Mouse (Mus musculus) ovary, postnatal 10 days (tissue): ENCODE results near the gene Fhit.
"Not testable (repeated sequence)": the region's sequence is repeated elsewhere in the genome, so short reads cannot be mapped to it uniquely, and the experiment has no call there.

Source experiments
- DNase-seq: peaks from one replicate; pipeline ENCODE4 v3.0.0; 2022; ENCODE audit warnings: low spot score

Gene Fhit

DNA sequence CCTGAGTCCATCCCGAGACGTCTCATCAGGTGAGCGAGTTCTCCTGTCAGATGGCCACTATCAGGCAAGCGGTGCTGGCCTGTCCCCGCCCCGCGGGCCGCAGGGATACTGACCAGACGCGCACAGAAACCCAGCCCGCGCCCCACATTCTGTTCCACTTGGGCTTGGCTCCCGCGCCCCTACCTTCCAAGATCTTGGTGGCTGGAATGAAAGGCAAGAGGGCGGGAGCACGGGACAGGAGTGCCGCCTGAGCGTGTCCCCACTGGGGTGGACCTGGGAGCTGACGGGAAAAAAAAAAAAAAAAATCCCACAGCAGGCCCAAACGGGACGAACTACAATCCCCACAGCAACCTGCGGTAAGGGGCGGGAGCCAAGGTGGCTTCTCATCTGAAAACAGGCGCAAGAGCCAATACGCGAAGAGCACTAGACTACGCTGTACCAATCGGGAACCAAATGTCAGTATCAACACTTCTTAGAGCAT, at the start of gene Fhit:
TSS of gene Fhit (minus strand) at position 285 of the 481 bp plus-strand sequence.
- DNase-seq: peak; percentile 70

DNA sequence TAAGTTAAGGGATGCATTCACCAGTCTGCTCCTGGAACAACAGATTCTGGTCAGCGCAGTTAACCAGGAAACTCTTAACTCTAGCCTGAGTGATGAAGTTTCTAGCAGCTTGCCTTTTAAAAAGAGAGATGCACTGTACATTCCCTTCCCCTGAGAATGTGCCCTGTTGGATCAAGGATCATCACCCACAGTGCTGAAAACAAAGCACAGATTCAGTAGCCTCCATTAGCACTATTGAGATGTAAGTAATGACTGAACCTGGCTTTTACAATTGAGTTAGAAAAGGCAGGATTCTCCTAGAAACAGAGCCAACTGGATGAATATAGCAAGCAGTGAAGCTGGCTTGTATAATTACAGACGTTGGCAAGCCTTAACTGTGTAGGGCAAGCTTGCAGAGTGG, 45.0 kb upstream of the Fhit start:
- no peak for DNase-seq

DNA sequence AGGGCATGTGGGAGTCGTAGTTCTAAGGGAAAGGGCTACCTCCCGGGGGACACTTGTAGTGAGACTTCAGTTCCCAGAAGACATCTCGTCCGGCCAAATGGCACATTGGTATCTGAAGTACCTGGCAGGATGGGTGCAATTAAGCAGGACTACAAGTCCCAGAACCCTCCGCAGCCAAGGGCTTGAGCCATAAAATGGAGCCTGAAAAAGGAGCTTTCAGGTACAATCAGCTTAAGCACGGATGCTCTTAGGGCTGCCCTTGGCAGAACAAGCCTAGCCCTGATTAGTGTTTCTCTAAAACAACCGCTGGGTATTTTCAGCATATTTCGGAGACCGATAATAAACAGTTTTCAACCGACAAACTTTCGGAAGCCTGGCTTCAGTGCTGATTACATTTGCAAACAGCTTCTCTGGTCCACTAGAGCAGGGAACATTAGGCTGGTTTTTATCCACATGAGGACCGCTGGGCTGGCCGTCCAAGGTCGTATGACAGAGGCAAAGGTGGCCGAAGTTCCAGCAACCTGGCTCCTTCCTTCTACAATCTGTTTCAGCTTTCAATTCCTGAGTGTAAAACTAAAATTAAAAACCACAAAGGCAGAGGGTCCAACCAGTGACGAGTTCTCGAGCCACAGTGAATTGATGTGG, 907 bp downstream of the Fhit start:
- peak; percentile 22 for DNase-seq

DNA sequence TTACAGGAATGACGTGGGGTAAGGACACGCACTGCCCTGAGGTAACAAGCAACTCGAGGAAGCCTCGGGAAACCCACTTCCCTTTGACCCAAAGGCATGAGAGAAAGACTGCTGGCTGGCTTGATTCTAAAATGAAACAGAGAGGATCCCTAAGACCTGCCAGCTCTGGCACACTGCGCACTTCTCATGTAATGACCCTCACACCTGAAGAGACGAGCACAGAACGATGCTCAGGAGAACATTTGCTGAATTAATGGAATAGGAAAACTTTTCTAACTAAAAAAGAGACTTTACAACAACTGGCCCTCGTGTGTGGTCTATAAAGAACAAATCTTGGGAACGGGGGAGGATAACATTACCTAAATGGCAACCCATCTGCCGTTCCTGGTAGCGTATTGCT, 2.2 kb downstream of the Fhit start:
- no peak for DNase-seq

DNA sequence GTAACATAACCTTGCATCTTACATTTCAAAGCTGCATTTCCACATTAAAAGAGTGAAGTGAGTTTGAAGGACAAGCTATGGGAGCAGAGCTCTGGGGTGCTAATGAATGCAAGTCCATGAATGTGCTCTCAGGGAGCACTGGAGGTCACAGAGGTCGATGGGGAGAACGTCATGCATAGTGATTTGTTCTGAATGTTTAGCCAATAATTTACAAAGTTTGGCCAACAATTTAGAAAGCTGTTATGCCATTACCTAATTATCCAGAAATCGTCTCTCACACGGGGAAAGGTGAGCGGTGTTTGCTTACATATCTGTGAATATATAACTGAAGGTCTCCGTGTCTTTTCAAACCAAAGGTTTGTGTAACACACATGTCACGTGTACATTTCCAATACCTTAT, 2.8 kb downstream of the Fhit start:
- DNase-seq: no peak

DNA sequence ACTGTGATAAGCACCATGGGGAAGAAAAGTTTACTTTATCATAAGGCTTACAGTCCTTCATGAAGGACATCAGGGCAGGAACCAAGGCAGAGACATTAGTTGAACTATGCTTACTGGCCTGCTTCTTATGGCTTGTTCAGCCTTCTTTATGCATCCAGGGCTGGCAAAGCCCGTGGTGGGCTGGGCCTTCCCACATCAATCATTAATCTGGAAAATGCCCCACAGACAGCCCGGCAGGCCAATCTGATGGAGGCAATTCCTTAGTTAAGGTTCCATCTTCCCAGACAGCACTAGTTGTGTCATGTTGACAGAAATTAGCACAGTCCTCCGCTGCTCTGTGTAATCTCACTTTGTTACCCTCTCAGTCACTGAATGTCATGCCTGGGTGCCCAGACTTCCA, 4.1 kb downstream of the Fhit start:
- DNase-seq: no peak

DNA sequence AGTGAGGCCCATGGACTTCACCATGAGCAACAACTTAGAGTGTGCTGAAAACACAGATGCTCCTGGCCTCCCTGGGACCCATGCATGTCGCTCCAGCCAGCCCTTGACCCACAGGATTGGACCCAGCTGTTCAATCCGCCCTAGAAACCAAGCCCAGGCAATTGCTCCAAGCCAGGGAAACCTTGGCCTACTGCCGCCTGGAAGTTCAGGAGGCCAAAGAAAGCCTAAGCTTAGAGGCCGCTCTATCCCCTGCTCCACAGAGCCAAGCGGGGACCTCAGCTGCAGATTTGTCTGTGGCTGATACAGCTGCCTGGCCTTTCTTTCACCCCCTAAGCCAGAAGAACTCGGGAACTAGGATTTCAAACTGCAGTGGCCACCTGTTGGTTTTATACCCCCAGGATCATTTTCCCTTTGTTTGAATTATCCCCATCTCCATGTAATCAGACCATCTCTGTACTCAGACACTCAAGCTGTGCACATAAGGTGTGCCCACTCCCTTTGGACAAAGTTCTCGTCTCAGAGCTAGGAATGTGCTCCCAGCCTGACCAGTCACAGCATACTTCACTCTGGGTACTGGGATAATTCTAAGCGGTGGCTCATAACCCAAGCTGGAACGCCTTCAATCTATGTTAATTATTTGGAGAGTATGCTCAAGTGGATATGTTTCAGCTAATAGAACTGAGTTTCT, 10.1 kb downstream of the Fhit start:
- DNase-seq: peak; percentile 26

DNA sequence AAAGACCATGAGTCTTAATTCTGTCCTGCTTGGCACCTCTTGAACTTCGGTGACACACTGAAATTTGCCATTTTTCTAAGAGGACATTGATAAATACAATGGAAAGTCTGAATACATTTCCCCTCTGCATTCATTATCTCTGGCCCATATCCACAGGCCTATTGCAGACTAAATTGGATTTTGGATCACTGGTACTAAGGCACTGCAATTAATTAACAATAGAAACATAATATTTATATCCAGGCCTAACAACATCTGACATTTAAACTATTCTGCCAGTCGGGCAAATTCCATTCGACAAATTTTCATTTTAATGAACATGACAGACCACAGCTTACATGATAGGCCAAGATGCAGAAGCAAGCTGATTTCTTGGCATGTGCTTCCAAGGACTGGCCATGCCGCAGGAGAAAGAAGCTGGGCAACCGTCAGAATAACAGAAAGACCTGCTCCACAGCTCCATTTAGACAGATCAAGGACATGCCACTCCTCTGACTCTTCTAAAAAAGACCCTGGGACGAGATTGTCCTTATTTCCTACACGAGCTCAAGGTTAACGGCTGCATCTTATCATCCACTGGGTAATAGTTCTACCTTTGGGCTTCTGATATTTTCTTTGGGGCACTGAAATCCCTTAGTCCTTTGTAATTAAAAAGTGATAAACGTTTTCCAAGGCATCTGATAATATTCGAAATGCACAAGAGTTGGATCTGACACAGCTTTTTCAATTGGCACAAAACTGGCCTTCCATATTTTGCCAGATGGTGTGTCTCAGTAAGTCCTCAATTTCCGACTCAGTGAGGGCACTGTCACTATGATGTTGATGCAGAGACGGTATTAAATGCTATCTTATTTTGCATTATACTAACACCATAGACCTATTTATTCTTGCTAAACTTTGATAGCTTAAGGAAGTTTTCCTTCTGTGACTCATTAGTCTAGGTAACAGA, 27.8 kb downstream of the Fhit start:
- DNase-seq: no peak

DNA sequence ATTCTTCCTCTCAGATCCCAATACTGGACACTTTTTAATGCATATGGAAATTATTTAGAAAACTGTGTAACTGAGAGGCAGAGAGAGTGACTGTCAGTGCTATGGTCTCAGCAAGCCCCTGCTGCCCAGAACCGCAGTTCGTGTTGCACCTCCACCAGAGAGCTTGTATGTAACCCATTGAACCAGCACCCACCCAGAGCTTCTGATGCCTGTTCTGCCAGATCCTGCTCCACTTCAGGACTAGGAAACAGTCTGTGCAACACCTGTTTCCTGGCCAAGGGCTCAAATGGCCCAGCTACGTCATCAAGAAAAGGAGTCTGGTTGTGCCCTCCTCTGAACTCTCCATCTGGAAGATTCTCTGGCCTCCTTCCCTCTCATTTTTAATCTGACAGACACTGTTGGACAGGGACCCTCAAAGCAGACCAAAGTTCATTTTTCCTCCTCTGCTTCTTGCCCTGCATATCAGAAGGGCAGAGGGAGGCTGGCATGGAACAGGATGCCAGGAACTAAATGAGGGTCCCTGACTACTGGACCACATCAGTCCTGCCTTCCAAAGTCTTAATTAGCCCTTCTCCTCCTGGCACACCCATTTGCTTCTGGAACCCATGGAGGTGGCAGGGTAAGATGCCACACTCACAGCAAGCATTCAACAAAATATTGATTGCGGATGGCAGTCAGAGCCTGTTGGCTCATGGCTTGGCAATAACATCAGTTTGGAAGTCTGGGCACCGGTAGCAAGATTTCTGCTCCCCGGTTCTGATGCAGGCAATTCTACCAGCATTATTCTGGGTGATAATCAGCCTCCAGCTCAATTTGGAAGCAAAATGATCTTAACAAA, 29.0 kb downstream of the Fhit start:
- no peak for DNase-seq

DNA sequence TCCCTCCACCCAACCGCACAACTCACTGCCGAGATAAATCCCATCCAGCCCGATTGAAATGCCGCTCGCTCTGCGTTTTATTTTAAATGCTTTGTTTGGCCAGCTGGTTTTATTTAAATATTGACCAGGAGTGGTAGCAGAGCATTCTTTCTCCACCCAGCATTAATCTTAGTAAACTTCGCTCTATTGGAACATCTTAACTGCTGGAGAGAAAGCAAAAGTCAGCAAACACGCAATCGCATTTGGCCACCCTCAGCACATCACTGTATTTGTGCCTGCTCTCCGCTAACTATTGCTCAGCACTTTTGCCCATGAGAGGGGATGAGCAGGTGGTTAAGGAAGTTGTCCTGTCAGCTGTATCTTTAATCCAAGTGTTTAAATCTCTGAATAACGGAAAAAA, 36.7 kb downstream of the Fhit start:
- DNase-seq: no peak

DNA sequence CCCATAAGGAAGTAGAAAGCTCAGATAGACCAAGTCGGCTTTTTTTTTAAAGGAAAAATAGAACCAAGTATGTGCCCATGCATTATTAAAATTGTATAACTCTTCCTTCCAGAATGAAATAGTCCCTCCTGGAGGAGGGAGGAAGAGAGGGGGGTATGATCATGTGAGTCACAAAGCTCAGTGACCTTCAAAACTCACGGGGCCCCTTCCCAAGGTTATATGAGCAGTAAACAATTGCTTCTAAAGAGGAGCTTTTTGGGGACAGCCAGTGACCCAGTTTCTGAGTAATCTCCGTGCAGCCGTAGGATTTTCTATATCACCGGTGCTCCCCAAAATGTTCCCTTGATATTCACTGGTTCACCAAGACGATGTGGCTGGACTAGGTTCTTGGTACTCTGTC, 42.8 kb downstream of the Fhit start:
- no peak for DNase-seq

DNA sequence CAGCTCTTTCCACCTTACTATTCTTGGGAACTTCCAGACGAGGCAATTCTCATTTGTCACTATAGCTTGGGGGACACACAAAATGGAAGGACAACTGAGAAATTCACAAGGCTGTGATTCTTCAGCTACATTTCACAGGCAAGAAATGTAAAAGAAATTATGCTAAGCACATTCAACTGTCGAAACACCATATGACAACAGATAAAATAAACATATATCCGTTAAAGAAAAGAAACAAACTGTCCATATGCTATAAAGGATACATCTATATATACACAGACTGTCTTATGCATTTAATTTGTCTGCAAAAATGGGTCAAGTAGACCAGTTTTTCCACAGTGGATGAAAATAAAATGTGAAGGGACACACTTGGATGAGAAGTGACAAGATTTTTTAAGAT, 76.2 kb downstream of the Fhit start:
- no peak for DNase-seq

DNA sequence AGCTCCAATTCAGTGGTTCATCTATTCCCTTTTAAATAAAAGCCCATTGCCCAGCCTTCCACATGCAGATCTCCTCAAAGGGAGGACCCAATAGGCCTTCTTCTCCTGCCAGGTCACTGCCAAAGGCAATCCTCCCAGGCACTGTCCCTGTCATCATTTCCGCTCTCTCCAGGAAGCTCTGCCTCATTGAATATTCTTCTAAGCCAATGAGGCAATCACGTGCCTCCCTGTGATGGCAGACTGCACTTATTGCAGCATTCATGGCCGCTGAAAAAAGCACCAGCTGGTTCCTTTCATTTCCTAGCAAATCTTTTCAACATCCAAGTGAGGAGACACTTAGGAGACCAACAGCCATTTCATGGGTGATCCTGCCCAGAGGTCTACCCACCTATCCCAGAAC, 77.9 kb downstream of the Fhit start:
- no peak for DNase-seq

DNA sequence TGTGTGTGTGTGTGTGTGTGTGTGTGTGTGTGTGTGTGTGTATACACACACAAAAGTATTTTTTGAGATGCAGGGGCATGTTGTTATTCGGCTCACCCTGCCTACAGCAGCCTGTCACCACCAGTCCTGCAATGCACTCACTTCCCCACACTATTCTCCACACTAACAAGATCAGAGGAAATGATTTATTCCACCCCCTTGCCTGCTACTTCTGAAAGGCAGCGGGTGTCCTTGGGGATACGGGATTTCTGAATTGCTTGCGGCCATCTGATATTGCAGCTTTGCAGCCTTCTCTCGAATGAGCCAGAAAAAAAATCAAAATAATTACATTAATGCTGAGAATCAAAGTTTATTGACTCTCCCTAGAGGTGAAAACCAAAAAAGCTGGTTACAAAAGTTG, 78.4 kb downstream of the Fhit start:
- DNase-seq: no peak

DNA sequence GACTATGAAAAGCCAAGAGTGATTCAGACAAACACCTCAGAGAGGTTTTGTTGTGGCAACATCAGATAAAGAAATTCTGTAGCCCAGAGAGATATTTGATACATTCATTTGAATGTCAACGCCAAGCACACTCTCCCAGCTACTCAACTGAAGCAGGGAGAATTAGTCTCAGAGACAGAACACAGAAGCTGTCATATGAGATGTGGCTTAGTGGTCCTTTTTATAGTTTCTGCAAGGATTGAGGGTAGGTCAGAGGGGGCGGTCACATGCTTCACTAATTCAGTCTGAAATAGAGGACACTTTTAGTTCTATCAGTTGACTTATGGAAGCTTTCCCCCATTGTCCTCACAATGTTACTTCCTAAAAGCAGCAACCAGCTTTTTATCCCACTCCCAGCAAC, 98.2 kb downstream of the Fhit start:
- DNase-seq: no peak

DNA sequence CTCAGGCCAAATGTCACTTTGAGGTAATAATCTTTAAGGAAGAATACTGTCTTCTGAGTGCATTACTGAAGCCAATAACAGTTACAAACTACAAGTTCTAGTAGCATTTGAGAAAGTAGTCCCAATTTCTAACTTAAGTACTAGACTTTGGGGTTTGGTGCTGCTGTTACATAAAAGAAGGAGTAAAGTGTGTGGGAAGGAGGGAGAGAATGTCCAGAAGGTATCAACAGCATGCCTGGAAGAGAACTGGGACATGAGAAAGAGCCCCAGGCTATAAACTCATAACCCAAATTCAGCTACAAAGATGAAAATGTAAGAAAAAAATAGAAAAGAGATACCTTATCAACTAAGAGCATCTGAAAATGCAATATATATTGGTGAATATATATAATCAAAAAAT, 101.6 kb downstream of the Fhit start:
- DNase-seq: no peak

DNA sequence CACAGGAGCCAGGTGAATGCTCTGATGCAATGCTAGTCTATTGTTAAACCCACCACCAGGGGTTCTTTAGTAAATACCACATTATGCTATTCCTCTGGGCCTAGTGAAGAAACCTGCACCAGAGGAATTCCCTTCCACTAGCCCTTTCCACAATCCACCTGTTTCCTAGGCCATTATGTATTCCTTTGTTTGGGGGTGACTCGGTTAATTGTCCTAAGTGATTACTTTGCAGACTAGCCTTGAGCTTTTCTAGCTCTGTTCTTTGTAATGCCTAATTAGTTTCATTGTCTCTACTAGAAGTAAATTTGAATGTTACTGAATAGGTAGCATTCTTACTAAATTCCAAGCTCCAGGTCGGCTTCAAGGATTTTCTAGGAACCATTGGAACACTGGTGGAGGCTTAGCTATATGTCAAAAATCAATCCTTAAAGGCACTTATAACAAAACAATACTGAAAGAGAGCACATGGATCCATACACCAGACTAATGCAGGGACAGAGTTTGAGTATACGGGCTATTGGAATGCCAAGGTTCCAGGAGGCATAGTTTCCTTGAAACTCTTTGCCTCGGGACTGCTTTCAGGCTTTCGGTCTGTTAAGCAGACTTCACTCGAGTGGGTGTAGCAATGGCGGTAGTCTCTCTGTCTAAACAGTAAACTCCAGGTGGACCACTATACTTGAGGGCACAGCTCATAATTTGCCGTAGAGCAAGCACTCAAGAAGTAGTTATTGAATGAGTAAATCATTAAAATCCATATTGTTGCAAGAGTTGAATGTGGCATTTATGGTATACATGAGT, 122.1 kb downstream of the Fhit start:
- not testable (repeated sequence) for DNase-seq

DNA sequence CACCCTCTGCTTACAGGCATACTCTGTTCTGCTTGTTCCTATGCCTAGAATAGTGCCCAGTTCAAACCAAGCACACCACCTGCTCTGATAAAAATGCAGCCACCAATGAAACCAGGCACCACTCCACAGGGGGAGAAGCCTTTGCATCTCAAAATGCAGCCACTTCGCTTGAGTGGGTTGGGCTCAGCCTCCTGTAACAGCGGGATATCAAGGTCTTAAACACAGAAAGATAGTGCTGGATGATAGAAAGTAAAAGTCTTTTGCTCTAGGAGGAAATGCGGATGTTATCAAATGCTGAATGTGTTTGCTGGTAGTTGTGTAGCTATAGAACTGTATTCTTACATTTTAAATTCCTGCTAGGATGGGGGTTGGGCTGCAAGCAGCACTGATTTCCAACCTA, 140.4 kb downstream of the Fhit start:
- no peak for DNase-seq

DNA sequence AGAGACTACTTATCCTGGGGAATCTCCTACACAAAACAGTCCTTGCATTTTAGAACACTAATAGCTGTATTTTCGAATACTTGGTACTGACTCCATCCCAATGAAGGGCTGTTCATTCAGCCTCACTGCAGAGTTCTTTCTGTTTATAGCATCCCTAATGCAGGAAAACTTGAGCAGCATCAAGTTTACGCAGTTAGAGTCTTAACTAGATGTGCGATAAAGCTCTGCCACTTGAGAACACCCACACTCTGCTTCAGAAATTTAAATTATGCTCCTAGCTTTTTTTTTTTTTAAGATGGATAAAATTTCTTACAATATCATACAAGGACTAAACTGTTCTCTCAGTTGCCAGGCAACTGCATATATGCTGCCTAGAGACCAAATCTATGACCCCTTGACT, 183.2 kb downstream of the Fhit start:
- no peak for DNase-seq

DNA sequence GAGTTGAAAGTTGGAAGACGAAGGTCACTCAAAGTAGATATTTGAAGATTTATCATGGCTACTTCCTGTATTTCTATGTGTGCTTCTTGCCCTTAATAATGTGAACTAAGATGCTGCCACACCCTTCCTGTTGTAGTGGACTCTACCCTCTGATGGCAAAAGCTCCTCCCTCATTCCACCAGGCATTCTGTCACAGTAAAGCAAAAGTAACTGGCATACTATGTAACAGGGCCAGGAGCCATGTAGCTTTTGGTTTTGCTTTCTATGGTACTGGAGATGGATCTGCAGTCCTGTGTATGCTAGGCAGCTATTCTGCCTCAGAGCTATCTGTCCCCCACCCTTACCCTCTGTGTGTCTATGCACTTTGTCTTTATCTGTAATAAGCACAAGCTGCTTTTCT, 220.2 kb downstream of the Fhit start:
- DNase-seq: no peak

DNA sequence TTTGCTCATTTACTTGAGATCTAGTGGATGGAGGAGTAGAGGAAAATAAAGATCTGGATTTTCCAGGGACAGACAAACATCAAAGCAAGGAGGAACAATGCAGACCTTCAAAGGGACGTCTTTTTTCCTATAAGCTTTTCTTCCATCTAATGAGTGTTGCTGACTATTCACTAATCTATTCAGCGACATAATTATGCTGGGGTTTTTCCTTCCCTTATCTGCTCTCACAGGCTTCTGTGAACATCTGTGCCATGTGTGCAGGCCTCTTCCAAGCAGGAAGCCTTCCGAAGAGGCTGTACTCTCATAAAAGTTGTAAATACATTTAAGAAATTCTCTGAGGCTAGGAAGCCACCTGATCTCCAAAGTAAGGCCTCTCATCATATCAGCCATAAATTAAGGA, 228.2 kb downstream of the Fhit start:
- DNase-seq: no peak
